Mouse (Mus musculus): ENCODE data around the gene Fitm1.

The Fitm1 gene

DNA sequence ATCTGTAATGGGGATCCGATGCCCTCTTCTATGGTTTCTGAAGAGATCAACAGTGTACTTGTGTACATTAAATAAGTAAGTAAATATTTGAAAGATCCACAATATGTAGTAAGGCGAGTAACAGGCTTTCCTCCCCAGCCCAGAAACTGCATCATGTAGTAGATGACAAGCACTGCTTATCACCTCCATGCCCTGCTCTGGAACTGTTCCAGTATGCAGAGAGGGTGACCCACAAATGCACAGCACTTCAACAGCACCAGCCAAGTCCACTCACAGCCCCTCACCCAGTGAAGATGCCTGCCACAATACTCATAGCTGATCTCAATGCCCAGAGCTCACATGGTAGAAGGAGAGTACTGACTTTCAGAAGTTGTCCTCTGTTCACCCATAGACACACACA is 4.8 kb upstream of the Fitm1 start:
- no peak for DNase-seq (ENCODE audit: low spot score)

DNA sequence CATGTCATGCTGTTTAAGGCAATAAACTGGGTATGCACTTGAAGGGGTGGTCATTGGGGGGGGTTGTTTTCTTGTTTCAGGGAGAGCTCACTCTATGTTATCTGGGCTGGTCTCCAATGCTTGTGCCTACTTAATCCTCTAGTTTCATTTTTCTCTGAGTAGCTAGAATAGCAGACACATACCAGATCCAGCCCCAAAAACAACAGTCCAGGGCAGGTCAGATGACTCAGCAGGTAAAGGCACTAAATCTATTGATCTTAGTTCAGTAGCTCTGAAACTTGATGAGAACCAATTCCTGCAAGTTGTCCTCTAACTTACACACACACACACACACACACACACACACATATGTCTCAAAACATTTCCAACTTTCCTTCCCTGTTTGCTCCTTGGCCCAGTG is 3.7 kb upstream of the Fitm1 start:
- no peak for DNase-seq (ENCODE audit: low spot score)

DNA sequence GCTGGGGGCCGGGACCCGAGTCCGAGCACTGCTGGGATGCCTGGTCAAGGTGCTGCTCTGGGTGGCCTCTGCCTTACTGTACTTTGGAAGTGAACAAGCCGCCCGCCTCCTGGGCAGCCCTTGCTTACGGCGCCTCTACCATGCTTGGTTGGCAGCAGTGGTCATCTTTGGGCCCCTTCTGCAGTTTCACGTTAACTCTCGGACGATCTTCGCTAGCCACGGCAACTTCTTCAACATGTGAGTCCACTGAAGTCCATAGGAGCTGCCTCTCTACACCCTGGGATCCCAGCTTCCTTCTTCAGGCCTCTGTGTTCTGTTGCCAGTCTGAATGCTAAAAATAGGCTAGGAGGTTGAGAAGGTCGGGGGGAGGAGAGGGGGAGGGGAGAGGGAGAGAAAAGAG is 294 bp downstream of the Fitm1 start:
- DNase-seq (ENCODE audit: low spot score) = no peak

DNA sequence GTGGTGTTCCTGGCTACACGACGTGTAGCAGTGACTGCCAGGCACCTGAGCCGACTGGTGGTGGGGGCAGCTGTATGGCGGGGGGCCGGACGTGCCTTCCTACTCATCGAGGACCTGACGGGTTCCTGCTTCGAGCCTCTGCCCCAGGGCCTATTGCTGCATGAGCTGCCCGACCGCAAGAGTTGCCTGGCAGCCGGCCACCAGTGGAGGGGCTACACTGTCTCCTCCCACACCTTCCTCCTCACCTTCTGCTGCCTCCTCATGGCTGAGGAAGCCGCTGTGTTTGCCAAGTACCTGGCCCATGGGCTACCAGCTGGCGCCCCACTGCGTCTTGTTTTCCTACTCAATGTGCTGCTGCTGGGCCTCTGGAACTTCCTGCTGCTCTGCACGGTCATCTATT is 959 bp downstream of the Fitm1 start:
- no peak for DNase-seq (ENCODE audit: low spot score)

DNA sequence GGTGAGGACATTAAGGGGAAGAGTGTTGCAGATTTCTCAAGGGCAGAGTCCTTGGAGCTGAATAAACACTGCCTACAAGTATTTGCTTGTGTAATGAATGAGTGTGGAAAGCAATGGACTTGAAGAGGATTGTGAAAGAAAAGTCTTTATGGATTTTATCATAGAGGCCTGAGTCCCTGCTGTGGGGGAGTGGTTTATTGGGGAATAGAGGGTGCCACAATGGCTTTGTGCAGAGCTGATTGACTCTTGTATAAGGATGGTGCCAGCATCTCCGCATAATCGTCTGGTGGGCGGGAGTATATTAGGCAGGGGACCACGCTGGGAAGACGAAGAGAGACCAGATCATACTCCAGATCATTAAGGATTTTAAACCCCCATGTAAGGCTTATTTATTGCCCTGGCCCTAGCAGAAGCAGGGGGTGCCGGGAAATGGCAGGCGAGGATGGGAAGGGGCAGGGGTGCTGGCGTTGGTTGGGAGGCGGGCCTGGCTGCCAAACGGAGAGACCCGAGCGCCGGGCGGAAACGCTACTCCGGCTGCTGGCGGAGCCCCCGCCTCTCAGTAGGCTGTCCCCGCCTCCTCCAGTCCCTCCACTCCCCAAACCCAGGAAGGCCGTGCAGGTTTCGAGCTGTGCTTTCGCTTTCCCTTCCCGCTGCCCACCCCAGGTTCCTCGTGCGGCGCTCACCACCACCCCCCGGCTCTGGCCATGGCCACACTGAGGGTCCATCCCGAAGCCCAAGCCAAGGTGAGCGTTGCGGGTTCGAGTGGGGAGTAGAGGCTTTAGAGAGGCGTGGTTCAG is 2.7 kb downstream of the Fitm1 start, which contains the start of gene Psme1:
Gene Psme1, plus strand, starts transcription at position 253 of the 797 bp plus-strand sequence.
- DNase-seq (ENCODE audit: low spot score) = peak; percentile 81

DNA sequence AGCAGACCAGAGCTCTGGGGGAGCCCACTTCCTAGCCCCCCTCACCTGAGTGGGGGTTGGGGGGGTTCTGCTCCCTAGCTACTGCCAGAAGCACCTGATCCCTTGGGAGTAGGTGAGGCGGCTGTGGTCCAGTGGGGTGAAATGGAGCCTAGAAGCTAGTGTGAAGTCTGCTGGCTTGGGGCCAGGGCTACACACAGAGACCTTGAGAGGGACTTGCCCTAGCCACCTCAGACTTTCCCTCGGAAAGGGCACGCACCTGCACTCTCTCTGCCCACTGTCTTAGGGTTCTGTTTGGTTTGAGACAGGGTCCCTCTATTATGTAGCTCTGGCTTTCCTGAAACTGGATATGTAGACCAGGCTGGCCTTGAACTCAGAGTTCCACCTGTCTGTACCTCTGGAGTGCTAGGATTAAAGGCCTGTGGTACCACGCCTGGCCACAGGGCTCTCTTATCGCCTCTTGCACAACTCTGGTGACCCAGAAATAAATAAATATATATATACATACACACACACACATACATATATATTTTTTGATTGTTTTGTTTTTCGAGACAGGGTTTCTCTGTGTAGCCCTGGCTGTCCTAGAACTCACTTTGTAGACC is 3.4 kb downstream of the Fitm1 start:
- DNase-seq (ENCODE audit: low spot score) = peak; percentile 43

DNA sequence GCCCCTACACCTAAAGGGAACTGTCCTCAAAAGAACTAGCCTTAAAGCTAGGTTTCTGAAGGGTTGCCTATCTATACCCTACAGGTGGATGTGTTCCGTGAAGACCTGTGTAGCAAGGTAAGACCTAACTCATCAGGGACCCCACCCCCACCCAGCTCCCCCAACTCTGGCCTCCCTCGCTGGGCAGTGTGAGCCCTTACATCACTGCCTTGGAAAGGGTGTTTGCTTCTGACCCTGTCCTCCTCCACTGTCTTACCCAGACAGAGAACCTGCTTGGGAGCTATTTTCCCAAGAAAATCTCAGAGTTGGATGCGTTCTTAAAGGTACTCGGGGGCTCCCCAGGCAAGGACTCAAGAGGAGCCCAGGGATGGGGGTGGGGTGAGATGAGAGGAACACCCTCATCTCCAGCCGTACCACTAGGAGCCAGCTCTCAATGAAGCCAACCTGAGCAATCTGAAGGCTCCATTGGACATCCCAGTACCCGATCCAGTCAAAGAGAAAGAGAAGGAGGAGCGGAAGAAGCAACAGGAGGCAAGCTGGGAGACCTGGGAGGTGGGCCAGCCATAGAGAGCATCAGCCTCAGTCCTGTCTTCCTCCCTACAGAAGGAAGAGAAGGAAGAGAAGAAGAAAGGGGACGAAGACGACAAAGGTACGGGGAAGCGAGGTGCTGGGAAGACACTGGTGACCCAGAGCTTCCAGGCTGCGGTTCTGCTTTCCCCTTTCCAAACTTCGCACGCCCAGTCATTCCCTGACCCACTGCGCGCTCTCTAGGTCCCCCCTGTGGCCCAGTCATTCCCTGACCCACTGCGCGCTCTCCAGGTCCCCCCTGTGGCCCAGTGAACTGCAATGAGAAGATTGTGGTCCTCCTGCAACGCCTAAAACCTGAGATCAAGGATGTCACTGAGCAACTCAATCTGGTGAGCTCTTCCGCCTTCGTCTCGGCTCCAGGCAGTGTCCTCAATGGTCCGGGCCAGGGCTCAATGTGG is 4.4 kb downstream of the Fitm1 start:
- no peak for DNase-seq (ENCODE audit: low spot score)

DNA sequence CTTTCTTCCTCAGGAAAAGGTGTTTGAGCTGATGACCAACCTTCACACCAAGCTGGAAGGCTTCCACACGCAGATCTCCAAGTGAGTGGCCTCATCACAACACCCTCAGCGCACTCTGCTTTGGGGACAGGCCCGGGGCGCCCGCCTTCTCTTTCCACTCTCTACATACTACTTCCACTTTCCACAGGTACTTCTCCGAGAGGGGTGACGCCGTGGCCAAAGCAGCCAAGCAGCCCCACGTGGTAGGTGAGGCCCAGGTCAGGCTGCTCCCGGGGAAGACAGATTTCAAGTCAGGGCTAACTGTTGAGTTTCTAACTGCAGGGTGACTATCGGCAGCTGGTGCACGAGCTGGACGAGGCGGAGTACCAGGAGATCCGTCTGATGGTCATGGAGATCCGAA is 5.3 kb downstream of the Fitm1 start:
- DNase-seq (ENCODE audit: low spot score) = no peak

DNA sequence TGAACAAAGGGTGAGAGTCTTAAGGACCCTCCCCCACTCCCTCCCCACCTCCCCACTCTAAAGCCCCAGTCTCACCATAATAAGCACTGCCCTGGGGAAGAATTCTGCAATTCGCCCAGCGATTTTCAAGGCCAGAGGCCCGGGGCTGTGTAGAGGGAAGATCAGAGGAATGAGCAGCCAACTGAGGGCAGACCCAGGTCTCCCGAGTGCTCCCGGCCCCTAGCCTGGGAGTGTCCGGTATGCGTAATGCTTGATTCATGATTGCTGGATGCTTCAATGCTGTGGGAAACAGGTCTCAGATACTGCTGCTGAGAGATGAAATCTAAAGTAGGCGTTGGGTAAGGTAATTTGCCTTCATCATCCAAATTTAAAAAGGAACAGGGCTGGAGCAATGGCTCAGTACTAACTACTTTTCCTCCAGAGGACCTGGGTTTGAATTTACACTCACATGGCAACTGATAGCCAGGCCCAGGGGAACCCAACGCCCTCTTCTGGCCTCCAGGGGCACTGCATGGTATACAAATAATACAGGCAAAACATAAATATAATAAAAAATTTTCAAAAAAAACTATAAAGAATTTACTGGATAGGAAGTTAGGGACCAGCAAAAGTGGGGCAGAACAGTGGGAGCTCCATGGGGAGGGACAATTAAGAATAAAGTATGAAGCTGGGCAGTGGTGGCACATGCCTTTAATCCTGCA is 6.7 kb downstream of the Fitm1 start:
- DNase-seq (ENCODE audit: low spot score) = no peak

DNA sequence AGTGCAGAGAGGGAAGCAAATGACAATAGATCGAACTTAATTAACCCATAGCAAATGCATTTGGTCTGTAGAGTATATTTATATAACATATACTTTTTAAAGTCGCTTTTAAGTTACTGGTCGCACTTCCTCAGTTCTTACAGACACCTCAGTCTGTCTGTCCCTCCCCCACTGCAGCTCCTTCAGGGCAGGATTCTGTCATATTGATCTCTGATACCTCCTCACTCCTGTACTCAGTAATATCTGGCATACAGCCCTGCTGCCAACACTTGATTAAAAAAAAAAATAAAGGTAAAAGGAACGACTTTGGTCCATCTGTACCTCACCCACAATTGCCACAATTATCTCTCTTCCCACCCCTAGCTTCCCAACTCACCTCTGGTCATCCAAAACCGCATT is 8.9 kb downstream of the Fitm1 start:
- DNase-seq (ENCODE audit: low spot score) = no peak

DNA sequence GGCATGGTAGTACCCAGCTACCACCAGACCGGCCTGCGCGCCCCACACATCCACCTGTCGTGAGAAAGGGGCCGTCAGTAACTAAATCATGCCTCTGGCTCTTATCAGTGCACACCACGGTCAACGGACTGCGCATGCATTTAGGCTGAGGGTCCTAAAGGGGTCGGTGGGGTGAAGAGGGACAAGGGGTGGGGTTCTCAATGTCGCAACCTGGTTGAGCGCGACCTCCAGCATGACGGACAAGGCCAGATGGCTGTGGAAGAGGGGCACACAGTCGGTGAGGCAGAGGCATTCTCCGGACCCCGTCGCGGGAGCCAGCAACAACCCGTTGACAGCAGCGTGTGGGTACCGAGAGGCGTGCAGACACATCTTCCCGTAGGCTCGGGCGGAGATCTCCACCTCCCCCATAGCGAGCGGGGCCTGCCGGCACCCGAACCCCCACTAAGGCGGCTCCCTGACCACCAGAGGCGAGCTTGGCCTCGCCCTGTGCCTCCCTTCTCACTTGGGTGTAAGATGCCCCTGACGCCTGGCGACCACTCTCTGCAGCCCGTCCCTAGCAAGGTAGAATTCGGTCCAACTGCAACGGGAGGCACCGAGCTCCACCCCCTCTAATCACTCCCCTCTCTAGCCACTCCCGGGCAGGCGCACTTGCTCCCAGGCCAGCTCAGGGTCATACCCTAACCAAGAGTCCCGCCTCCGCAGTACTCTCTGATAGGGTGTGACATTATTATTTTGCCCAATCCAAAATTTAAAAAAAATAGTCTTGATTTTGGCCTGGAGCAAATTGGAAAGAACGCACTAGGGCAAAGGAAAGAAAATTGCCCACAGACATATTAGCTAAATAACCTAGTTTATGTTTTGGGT is 9.5 kb downstream of the Fitm1 start, which contains the start of gene Emc9:
Gene Emc9, minus strand, starts transcription at position 601 of the 864 bp plus-strand sequence.
- DNase-seq (ENCODE audit: low spot score) = peak; percentile 81

DNA sequence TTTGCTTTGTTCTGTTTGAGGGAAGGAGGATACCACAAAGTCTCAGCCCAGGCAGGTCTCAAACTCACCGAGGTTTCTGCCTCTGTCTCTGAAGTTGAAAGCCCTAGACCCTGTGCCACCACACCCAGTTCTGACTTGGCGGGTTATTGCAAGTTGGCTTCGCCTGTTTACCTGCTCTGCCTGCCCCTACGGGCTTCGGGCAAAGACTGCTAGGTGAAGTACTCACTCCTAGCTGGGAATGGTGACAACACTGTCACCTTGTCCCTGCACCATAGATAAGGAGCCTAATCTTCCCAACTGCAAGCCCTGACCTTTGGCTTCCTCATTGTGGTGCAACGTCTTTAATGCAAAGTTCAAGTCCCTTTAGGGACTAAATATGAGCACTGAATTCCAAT is 10.1 kb downstream of the Fitm1 start:
- DNase-seq (ENCODE audit: low spot score) = no peak

DNA sequence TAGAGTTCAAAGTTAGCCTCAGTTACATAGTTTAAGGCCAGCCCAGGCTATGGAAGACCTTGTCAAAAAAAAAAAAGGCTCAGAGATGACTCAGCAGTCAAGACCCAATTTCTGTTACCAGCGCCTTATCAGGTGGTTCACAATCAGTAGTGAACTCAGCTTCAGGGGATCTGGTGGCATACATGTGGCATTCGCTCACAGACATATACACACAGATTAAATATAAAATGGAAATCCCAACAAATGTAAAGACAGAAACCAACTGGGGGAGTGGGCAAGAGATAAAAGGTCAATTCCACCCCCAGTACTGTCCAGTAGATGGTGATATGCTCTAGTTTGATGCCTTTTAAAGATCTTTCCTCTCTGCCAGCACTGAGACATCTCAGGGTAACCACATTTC is 10.7 kb downstream of the Fitm1 start:
- no peak for DNase-seq (ENCODE audit: low spot score)

DNA sequence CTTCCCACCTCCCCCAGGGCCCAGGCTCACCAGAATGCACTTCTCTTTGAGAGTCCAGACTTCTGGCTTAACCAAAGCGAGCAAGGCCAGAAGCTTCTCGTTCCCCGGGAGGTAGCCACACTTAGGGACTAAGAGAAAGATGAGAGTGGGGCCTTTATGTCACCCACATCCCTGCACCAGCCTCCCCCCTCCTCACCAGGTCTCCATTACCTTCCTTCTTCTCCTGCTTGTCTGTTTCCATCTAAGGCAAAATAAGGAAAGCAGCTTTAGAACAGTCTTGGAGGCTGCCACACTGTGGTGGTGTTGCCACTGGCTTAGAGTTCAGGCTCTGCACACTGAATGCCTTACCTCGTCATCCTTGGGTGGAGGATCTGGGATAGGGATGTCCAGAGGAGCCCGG is 13.9 kb downstream of the Fitm1 start:
- no peak for DNase-seq (ENCODE audit: low spot score)

DNA sequence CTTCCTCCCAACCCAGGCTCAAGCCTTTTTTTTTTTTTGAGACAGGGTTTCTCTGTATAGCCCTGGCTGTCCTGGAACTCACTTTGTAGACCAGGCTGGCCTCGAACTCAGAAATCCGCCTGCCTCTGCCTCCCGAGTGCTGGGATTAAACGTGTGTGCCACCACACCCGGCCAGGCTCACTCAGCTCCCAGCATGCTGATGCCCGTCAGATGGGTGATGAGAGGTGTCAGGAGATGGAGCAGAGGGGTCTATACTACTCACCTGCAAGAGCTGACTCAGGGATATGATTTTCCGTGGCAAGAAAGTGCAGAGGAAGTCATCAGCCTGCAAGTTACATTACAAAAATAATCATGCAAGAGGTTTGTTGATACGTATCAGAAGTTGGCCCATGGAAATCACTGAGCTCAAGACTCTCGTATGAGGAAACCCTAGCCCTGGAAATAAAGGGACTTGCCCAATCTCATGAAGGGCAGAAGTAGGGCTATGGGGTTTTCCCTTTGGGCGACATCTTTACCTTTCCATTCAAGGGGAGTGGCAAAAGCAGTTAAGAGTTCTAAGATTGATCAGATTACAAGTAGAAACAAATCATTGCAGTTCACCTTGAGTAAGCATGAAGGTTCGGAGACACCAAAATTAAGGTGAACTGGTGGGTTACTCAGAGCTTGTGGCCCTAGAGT is 14.5 kb downstream of the Fitm1 start:
- no peak for DNase-seq (ENCODE audit: low spot score)

DNA sequence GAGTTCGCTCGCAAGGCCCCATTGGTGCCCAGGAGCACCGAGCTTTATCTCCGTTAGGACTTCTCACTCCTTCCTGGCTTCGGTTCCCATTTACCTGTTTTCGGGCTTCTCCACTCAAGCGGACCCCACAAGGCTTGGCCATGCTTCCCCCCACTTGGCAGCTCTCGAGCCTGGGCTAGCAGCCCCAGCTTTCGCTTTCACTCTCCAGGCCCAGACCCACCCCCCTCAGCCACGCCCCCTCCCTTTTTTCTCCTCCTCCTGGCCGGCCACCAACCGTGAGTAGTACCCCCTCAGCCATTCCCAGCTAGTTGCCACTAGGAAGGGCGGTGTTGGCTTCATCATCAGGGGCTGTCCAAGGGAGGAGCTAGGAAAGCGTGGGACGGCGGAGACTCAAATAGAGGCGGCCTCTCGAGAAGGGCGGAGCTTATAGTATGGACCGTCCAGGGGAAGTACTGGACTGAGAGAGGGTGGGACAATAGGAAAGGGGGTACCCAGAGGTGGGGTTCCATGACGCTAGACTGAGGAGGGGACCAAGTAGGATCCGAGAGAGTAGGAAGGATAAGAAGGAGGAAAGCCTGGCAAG is 15.4 kb downstream of the Fitm1 start, which contains the start of gene Psme2:
Gene Psme2, minus strand, starts transcription at position 366 of the 583 bp plus-strand sequence.
- DNase-seq (ENCODE audit: low spot score) = peak; percentile 98

DNA sequence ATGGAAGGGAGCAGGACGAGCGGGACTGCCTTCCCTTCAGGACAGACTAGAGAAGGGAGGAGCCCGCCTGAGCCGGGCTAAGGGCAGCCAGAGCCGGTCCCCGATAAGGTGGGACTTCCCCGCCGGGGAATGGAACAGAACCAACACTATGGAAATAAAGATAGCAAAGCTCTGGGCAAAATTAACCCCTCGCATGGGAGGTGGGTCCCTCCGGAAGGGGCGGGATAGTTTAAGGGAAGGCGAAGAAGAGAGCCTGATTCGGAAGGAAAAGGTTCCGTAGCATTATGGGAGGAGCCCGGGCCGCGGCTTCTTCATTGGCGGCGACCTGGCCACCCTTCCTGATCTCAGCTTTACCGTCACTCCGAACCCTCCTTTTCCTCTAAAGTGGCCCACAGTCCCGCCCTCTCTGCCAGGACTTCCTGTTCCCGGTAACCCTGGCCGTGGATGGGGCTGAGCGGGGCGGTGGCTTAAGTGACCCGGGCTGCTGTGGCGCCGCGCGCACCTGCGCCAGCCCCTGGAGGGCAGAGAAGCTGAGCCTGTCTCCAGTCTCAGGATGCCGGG is 16.0 kb downstream of the Fitm1 start, which contains the start of gene Rnf31:
Gene Rnf31, plus strand, starts transcription at position 378 of the 561 bp plus-strand sequence.
- peak; percentile 93 for DNase-seq (ENCODE audit: low spot score)

DNA sequence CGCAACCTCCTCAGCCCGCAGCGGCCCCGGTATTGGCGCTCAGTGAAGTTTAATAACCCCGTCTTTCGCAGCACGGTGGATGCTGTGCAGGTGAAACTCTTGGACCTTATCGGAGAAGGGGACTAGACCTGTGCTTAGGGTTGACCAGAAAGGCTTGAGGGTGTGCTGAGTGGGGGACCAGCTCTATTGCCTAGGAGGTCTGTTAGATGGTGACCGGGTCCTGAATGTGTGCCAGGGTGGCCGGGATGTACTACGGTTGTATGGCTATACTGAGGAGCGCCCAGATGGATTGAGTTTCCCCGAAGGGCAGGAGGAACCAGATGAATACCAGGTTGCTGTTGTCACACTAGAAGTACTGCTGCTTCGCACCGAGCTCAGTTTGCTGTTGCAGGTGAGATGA is 16.8 kb downstream of the Fitm1 start:
- no peak for DNase-seq (ENCODE audit: low spot score)

DNA sequence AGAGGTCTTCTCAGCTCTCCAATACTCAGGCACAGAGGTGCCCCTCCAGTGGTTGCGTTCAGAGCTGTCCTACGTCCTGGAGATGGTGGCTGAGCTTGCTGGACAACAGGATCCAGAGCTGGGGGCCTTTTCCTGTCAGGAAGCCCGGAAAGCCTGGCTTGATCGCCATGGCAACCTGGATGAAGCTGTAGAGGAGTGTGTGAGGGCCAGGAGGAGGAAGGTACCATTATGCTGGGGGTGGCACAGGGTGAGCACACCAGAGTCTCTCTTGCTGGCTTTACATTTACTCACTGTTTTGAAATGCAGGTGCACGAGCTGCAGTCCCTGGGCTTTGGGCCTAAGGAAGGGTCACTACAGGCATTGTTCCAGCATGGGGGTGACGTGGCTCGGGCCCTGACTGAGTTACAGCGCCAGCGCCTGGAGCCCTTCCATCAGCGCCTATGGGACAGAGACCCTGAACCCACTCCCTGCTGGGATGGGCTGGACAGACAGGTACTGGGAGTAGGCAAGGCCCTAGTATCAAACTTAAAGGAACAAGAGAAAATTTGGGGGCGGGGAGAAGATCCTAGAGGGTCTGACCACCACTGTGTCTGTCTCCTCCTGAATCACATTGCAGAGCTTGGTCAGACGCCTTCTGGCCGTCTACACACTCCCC is 20.7 kb downstream of the Fitm1 start:
- no peak for DNase-seq (ENCODE audit: low spot score)

All from ovary, adult 18-20 months (tissue).